Mouse (Mus musculus) v-Abl transformed pro-B cells (cell line): Measurements from ENCODE around the gene Atxn10.

Experiments
- in situ Hi-C, 2 experiments: fragments of 400-800 bp; cut with MboI; formaldehyde crosslinking; loops; one replicate each; pipeline ENCODE4 v1.15.1; 2025; ENCODE audit not compliant: unreplicated experiment in 2 of 2

Atxn10 gene

GRCm38 (mm10) chr15:85463027-85463790, 127.2 kb downstream of the Atxn10 start:
- in situ Hi-C loops: loop anchor here in 1 of 2 experiments (10.0 kb wide), 1 partner anchor 138 kb away; no protein-coding TSS in a partner anchor

DNA sequence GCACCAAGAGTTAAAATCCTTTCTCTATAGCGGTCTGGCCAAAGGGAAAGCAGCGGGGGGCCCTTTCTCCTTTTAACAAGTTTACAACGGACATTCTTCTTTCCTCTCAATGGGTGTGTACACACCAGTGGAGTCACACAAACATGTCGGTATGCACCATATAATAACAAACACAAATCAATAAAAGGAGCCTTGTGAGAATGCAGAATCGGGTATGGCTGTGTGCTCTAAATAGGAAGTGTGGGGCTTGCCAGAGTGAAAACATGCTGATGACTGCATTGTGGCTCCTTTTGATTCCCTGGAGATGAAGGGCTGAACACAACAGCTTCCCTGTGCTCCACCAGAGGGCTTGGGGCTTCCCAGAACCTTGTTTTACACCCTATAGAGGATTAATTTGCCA, 128.1 kb downstream of the Atxn10 start:
- in situ Hi-C loops: loop anchor here in 1 of 2 experiments (10.0 kb wide), 1 partner anchor 139 kb away; no protein-coding TSS in a partner anchor

GRCm38 (mm10) chr15:85464823-85465565, 128.9 kb downstream of the Atxn10 start:
- in situ Hi-C loops: loop anchor here in 1 of 2 experiments (10.0 kb wide), 1 partner anchor 140 kb away; no protein-coding TSS in a partner anchor

- in situ Hi-C loops: loop anchor here in 1 of 2 experiments (10.0 kb wide), 1 partner anchor 142 kb away; no protein-coding TSS in a partner anchor
These were observed 130.5 kb downstream of the Atxn10 start for GRCm38 (mm10) chr15:85466456-85467067.

DNA sequence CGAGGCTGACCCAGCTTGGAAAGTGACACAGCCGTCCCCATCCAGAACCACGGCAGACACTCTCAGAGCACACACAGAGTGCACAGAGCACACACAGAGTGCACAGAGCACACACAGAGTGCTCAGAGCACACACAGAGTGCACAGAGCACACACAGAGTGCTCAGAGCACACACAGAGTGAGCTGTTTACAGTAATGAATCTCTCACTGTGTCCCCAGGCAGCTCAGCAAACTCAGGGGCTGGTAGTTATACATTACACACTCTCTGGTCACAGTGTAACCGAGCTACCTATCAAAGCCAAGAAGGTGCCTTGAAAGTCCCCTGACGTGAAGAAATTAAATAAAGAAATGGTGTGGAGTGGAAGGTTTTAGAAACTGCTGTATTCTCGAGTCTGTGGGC, 133.4 kb downstream of the Atxn10 start:
- in situ Hi-C loops: loop anchor here in 1 of 2 experiments (10.0 kb wide), 1 partner anchor 145 kb away; no protein-coding TSS in a partner anchor

DNA sequence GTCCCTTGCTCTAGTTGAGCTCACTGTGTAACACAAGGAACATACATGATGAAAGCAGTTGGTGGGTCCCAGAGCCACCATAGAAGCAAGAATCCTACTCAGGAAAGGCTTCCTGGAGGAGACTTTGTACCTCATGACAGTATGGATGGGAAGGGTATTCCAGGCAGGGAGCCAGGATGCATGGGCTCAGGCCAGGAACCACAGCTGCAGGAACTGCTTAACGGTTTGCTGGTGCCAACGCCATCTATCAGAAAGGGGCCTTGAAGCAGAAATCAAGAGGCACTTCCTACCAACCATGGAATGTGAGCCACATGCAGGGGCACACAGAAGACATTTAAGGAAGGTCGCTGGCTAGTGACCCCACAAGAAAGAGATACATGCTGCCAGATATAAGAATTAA, 138.7 kb downstream of the Atxn10 start:
- in situ Hi-C loops: no loop called here

GRCm38 (mm10) chr15:85477584-85477983, 141.5 kb downstream of the Atxn10 start:
- in situ Hi-C loops: no loop called here

GRCm38 (mm10) chr15:85479365-85479764, 143.3 kb downstream of the Atxn10 start:
- in situ Hi-C loops: no loop called here

DNA sequence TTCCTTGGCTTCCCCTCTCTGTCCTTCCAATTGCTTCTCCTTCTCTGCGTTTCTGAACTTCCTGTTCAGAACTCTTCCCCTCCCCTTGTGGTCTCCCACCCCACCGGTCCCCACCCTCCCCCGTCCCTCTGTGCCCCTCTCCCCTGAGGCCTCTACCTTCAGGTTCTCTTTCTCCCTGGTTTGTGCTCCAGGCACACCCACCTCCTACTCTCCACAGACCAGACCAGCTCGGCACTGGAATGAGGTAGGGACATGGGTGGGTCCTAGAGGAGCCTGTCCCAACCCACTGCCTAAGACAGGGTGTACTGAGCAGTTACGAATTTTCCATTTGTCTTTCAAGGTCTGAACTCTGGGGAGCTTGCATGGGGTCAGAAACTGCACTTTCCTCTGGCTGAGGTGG, 143.9 kb downstream of the Atxn10 start:
- in situ Hi-C loops: loop anchor here in 1 of 2 experiments (5.0 kb wide), 1 partner anchor 158 kb away; no protein-coding TSS in a partner anchor

- in situ Hi-C loops: loop anchor here in 1 of 2 experiments (5.0 kb wide), 1 partner anchor 158 kb away; no protein-coding TSS in a partner anchor
These were observed 144.6 kb downstream of the Atxn10 start for GRCm38 (mm10) chr15:85480630-85481029.

- in situ Hi-C loops: no loop called here
These were observed 152.9 kb downstream of the Atxn10 start for GRCm38 (mm10) chr15:85488900-85489299.

GRCm38 (mm10) chr15:85489751-85490150, 153.7 kb downstream of the Atxn10 start:
- in situ Hi-C loops: loop anchor here in 1 of 2 experiments (5.0 kb wide), 1 partner anchor 88 kb away; no protein-coding TSS in a partner anchor

DNA sequence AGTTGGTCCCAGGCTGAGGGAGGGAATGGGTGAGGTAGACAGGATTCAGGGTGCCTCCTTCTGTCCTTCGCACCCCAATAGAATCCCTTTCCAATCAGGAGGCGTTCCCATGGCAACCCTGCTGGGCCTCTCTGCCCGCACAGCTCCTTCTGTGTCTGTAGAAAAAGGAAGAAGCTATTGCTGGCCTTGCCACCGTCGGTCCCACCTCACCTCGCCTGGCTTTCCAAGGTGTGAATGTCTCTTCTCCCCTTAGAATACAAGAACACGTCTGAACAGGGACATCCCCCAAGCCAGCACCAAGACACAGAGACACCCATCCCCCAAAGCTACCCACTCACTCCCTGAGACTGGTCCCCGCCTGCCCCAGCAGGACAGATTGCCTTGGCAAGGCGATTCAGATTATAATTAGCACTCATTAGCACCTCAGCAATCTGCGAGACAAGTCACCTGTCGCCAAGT, 158.1 kb downstream of the Atxn10 start:
- in situ Hi-C loops: loop anchor here in 1 of 2 experiments (5.0 kb wide), 1 partner anchor 83 kb away; no protein-coding TSS in a partner anchor

GRCm38 (mm10) chr15:85497548-85497947, 161.5 kb downstream of the Atxn10 start:
- in situ Hi-C loops: no loop called here

DNA sequence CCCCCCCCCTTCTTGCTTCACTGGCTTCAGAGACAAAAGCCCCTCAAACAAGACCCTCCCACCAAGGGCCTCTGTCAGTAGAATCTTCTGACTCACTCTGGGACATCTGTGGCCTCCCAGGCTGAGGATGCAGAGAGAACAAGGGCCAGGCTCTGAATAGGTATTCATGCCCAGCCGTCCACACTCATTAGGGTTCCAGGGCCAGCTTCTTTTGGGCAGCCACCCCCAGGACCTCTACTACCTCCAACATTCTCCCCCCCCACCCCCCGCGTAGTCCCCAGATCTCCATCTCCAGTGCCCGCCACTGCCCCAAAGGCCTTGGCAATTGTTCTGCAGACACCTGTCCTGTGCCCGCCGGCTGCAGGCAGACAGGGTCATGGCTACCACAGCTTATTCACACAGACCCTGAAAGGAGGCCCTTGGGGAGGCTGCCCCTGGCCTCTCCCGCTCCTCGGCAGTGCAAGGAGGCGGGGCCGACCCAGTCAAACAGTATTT, 162.0 kb downstream of the Atxn10 start:
- in situ Hi-C loops: no loop called here

GRCm38 (mm10) chr15:85500267-85500666, 164.2 kb downstream of the Atxn10 start:
- in situ Hi-C loops: no loop called here

GRCm38 (mm10) chr15:85503127-85503526, 167.1 kb downstream of the Atxn10 start, which contains the start of gene 7530416G11Rik:
7530416G11Rik (minus strand) TSS chr15:85503227.
- in situ Hi-C loops: no loop called here

DNA sequence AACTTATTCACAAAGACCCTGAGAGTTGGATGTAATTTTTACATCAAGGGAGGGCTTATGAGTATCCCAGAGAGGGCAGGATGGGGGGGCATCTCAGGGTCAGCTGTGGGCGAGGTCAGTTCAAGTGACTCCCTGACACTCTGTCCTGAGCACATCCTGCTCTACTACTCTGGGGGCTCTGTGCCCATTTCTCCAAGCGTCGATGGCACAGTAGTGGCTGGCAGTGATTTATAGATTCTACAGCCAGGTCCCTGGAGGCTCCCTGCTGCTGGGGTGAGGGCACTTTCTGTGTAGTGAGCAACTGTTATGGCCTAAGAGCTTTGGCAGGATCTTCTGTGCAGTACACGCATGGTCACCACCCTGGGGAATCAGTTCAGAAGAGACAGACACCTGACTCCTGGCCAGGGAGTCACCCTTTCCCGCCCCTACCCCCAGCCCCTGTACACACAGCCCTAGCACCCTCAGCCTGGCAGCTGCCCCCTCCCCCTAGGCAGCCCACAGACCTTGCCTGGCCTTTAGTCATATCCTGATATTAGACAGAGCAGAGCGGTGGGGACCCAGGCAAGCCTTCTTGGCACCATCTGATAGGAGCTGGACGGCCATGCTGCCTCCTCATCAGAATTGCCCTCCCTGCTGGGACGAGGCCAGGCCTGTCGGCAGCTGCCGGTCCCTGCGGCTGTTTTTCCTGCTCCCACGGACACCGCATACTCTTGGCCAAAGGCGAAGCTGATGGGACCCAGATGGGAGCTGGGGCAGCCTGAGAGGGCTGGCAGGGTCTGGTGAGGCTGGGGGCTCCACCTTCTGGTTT, 169.3 kb downstream of the Atxn10 start:
- in situ Hi-C loops: no loop called here

DNA sequence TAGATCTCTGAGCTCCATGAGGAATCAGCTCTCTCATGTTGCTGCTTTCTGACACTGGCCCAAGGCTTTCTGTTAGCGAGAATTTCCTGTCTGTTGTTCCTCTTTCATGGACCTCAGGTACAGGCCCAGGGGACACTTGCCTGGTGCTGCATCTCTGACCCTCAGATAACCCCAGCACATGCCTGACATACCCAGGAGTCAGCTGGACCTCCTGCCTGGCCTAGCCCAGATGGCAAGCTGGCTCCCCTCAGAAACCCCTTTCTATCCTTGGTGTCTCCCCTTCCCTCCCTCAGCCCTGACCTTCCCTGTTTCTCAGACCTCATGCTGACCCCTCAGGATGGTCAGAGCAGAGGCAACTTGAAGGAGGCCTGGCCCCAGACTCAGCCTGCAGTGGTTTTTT, 170.6 kb downstream of the Atxn10 start:
- in situ Hi-C loops: no loop called here
